Mouse (Mus musculus) intestine, embryonic 16.5 days (tissue): ENCODE measurements around the gene Islr2. TPM values are rescaled to one million over a fixed set of nuclear protein-coding genes. Genes with fewer than 3 reads are reported as not detected.
"Not testable (repeated sequence)": the region's sequence is repeated elsewhere in the genome, so short reads cannot be mapped to it uniquely, and the experiment has no call there.

Experiments
- ATAC-seq: fragments of 200-750 bp; cut with Nextera tagmentation; 2 replicates; pipeline ENCODE4 v1.8.0; 2017; ENCODE audit warnings: moderate TSS enrichment, moderate library complexity
- H3K27ac ChIP-seq: fragments of 300-500 bp; sonication (generic); 2 replicates; pipeline ENCODE4 v1.5.1; 2014; ENCODE audit warnings: mild to moderate bottlenecking, low read length
- H3K27me3 ChIP-seq: fragments of 300-500 bp; sonication (generic); replicated peaks from 2 replicates; pipeline ENCODE4 v1.6.1; 2014; ENCODE audit warnings: low read length, control low read depth, mixed read lengths; ENCODE audit not compliant: control insufficient read depth, insufficient read depth
- H3K36me3 ChIP-seq: fragments of 300-500 bp; sonication (generic); 2 replicates; pipeline ENCODE4 v1.6.1; 2014; ENCODE audit warnings: low read length, control low read depth; ENCODE audit not compliant: control insufficient read depth, insufficient read depth
- H3K4me1 ChIP-seq: fragments of 300-500 bp; sonication (generic); 2 replicates; pipeline ENCODE4 v1.6.1; 2014; ENCODE audit warnings: low read length, control low read depth, mixed read lengths; ENCODE audit not compliant: control insufficient read depth, insufficient read depth
- H3K4me2 ChIP-seq: fragments of 300-500 bp; sonication (generic); 2 replicates; pipeline ENCODE4 v1.6.1; 2014; ENCODE audit warnings: low read depth, low read length, control low read depth
- H3K4me3 ChIP-seq: fragments of 300-500 bp; sonication (generic); 2 replicates; pipeline ENCODE4 v1.5.1; 2014; ENCODE audit warnings: mild to moderate bottlenecking, low read length
- H3K9ac ChIP-seq: fragments of 300-500 bp; sonication (generic); 2 replicates; pipeline ENCODE4 v1.6.1; 2014; ENCODE audit warnings: low read depth, low read length
- H3K9me3 ChIP-seq: fragments of 300-500 bp; sonication (generic); 2 replicates; pipeline ENCODE4 v1.6.1; 2016; ENCODE audit warnings: low read length, control low read depth; ENCODE audit not compliant: control insufficient read depth
- WGBS: fragments of 180-500 bp; shearing (Covaris S2); extraction: QIAGEN DNeasy Blood & Tissue Kit; methylation state at CpG from one replicate; pipeline ENCODE4 v1.1.7; 2014; 5-methylcytosine and 5-hydroxymethylcytosine counted together
- polyA plus RNA-seq: library from polyadenylated mRNA; unstranded; fragments of >200 nt; fragmentation: Nextera tagmentation; extraction: Ambion mirVana; gene quantifications from 2 replicates; pipeline ENCODE4 v1.2.1, GENCODE M21; 2015

Gene Islr2
- 0.83 and 1.0 TPM in 2 replicates for polyA plus RNA-seq

DNA sequence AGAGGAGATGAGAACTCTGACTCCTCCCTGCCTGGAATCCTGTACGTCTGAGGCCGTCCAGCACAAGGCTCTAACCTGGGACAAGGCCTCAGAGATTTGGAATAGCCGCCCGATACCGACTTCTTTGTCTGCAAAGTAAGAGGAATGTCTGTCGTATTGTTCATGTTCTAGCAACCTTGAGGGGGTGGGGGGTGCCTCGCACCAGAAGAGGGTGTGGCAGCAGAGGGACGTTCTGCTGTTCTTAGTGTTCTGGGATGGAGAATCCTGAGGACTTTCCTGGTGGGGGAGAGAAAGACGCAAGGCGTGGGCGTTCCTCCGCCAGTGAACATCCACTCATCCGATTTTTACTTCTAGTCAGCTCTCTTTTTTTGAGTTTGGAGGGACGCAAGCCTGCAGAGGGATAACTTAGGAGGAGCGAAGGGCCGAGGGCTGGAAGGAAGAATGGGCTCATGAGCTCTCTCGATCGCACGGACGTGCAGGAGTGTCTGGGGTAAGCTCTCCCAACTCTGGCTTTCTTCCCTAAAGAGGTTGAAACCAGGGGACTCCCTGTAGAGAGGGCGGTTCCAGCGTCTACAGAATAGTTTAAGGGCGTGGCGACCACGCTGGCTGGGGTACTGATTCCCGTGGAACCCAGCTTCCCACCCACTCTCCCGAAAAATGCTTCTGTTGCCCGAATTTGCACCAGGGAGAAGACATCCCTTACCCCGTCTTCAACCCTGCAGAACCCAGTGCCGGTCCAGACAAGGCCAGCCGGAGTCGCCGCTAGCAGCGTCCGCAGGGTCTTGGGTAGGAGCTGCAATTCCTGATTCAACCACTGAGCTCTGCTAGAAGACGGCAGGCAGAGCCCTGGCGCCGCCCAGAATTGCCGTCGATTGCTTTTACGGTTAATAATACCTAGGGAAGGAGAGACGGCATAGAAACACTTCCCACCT, at the start of gene Islr2, which contains the start of gene Islr:
Gene Islr2 (minus strand): TSS at position 804 of the 932 bp plus-strand sequence.
Gene Islr (minus strand): TSS at position 791 of the 932 bp plus-strand sequence.
- peak within 1 kb of the TSS; percentile 53 for H3K4me3 ChIP-seq
- no peak within 1 kb of the TSS for H3K27ac ChIP-seq
- H3K27me3 ChIP-seq: peaks cover 55% of the 10 kb centered on the region
- H3K9ac ChIP-seq: peak within 1 kb of the TSS; percentile 64; the same call in 1 of the 2 replicates
- H3K36me3 ChIP-seq: no peaks in the 10 kb centered on the region
- peak; percentile 87 for ATAC-seq
- H3K4me1 ChIP-seq: peaks cover 15% of the 10 kb centered on the region
- peak within 1 kb of the TSS; percentile 71 for H3K4me2 ChIP-seq
- 2% methylated on average over 42 of the region's 42 CpGs for whole genome bisulfite sequencing
- no peaks in the 10 kb centered on the region for H3K9me3 ChIP-seq

DNA sequence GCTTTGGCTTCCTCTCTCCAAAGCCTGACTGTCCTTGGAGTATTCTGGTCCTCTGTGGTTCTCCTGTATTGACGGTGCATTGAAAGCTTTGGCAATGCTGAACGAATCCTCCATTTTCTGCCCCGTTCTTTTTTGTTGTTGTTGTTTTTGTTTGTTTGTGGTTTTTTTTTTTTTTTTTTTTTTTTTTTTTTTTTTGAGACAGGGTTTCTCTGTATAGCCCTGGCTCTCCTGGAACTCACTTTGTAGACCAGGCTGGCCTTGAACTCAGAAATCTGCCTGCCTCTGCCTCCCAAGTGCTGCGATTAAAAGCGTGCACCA, 49.6 kb upstream of the Islr2 start:
- H3K27me3 ChIP-seq, ATAC-seq, H3K4me1 ChIP-seq, H3K9me3 ChIP-seq, H3K36me3 ChIP-seq: not testable (repeated sequence)
- WGBS: 63% methylated on average over 5 of the region's 5 CpGs
- Histone ChIP-seq H3K9ac (peak overlapping the region; percentile 85), H3K4me2 (peak overlapping the region; percentile 89), H3K4me3 (peak overlapping the region; percentile 88), H3K27ac (peak overlapping the region; percentile 75)

DNA sequence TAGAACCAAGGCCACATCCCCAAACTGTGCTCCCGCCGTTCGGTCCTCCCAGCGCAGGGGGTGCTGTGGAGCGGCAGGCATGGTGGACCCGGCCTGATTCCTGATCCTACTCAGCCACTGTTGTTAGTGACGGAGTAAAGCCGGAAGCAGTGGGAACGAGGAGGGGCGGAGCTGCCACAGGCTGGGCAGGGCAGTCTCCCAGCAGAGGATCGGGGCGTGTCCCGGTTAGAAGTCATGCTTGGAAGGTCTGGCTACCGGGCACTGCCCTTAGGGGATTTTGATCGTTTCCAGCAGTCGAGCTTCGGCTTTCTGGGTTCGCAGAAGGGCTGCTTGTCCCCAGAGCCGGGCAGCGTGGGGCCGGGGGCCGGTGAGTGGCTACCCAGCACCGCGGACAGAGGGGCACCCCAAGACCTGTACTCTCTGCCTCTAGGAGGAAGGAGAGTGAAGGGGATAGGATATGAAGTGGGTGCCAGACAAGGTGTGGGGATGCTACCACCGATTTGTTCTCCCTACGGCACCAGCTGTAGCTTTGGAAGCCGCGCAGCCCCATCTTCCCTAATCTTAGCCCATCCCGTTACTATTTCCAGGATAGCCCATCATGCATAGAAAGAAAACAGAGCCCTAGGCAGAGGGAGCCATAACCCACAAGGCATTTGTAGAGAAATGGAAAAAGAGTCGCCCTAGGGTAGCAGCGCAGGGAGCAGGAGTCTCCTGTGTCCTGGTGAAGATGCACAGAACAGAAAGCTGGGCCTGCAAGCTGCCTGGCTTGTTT, 49.1 kb upstream of the Islr2 start, which contains the start of gene Stoml1:
Gene Stoml1 (plus strand): TSS at position 132 of the 772 bp plus-strand sequence.
- peaks cover 14% of the 10 kb centered on the region for H3K4me1 ChIP-seq
- no peaks in the 10 kb centered on the region for H3K27me3 ChIP-seq
- H3K4me3 ChIP-seq: peak within 1 kb of the TSS; percentile 88
- WGBS: 1% methylated on average over 31 of the region's 31 CpGs
- peak within 1 kb of the TSS; percentile 75 for H3K27ac ChIP-seq
- H3K9me3 ChIP-seq: no peaks in the 10 kb centered on the region
- H3K36me3 ChIP-seq: peaks cover 4% of the 10 kb centered on the region; the same call in 1 of the 2 replicates
- peak; percentile 97 for ATAC-seq
- H3K9ac ChIP-seq: peak within 1 kb of the TSS; percentile 85
- peak within 1 kb of the TSS; percentile 89 for H3K4me2 ChIP-seq

- not testable (repeated sequence) for ATAC-seq, H3K9me3 ChIP-seq
- WGBS: 88% methylated on average over 1 of the region's 1 CpGs
These were observed 46.6 kb upstream of the Islr2 start for GRCm38 (mm10) chr9:58250730-58251129.

GRCm38 (mm10) chr9:58250322-58250721, 46.2 kb upstream of the Islr2 start:
- H3K9ac ChIP-seq: peak overlapping the region; percentile 84
- peak overlapping the region; percentile 97 for H3K27ac ChIP-seq
- no peak for ATAC-seq
- H3K36me3 ChIP-seq: no peaks in the 10 kb centered on the region
- H3K4me1 ChIP-seq: peaks cover 23% of the 10 kb centered on the region
- peak overlapping the region; percentile 69 for H3K4me3 ChIP-seq
- no peaks in the 10 kb centered on the region for H3K9me3 ChIP-seq
- WGBS: 72% methylated on average over 8 of the region's 8 CpGs
- no peaks in the 10 kb centered on the region for H3K27me3 ChIP-seq
- H3K4me2 ChIP-seq: peak overlapping the region; percentile 76

More at GRCm38 (mm10) chr9:58250730-58251129, 46.6 kb upstream of the Islr2 start:
- not testable (repeated sequence) for H3K4me2 ChIP-seq, H3K27me3 ChIP-seq, H3K4me3 ChIP-seq, H3K9ac ChIP-seq, H3K36me3 ChIP-seq
- H3K4me1 ChIP-seq: peaks cover 23% of the 10 kb centered on the region
- H3K27ac ChIP-seq: peak overlapping the region; percentile 97; the same call in 1 of the 2 replicates

GRCm38 (mm10) chr9:58249592-58250192, 45.6 kb upstream of the Islr2 start, which contains the start of gene Pml:
Pml (minus strand) TSS chr9:58249786.
- peak; percentile 81 for ATAC-seq
- H3K4me1 ChIP-seq: peaks cover 23% of the 10 kb centered on the region
- 1% methylated on average over 16 of the region's 16 CpGs for WGBS

DNA sequence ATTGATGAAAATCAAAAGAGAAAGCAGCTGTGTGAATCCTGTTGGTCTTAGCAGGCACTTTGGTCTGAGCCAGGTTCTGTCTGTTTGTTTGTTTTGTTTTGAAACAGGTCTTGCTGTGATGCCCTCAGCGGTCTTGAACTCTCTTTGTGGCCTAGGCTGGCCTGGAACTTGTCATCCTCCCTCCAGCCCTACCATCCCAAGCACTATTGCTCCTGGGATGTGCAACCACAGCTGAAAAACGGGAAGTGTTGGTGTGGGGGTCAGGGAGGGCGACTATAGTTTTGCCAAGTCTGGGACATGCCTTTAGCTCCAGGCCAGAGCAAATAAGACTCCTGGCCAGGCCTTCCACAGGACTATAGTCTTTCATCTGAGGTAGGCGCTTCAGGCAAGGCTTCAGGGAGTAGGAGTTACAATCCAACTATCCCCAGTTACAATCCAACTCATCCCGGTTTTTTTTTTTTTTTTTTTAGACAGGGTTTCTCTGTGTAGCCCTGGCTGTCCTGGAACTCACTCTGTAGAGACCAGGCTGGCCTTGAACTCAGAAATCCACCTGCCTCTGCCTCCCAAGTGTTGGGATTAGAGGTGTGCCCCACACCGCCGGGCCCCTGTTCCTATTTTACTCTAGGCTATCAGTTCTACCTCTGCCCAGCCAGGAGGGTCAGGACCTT, 44.8 kb upstream of the Islr2 start:
- Histone ChIP-seq H3K4me2 (peak overlapping the region; percentile 76), H3K36me3 (no peaks in the 10 kb centered on the region), H3K27me3 (no peaks in the 10 kb centered on the region), H3K27ac (peak overlapping the region; percentile 97), H3K4me3 (peak overlapping the region; percentile 69), H3K4me1 (peaks cover 23% of the 10 kb centered on the region), H3K9ac (peak overlapping the region; percentile 84), H3K9me3 (no peaks in the 10 kb centered on the region)
- no peak for ATAC-seq
- 32% methylated on average over 7 of the region's 7 CpGs for WGBS

More at GRCm38 (mm10) chr9:58249592-58250192, 45.6 kb upstream of the Islr2 start, which contains the start of gene Pml:
- Histone ChIP-seq H3K36me3 (no peaks in the 10 kb centered on the region), H3K4me2 (peak within 1 kb of the TSS; percentile 76), H3K27me3 (no peaks in the 10 kb centered on the region), H3K9me3 (no peaks in the 10 kb centered on the region), H3K4me3 (peak within 1 kb of the TSS; percentile 69), H3K9ac (peak within 1 kb of the TSS; percentile 84), H3K27ac (peak within 1 kb of the TSS; percentile 97)

- WGBS: 16% methylated on average over 25 of the region's 25 CpGs
- H3K9me3 ChIP-seq: no peaks in the 10 kb centered on the region
- no peaks in the 10 kb centered on the region for H3K27me3 ChIP-seq
- peaks cover 35% of the 10 kb centered on the region for H3K4me1 ChIP-seq
- peak overlapping the region; percentile 62; the same call in 1 of the 2 replicates for H3K27ac ChIP-seq
- peak overlapping the region; percentile 37 for H3K4me3 ChIP-seq
- peak overlapping the region; percentile 68 for H3K9ac ChIP-seq
- peak overlapping the region; percentile 61 for H3K4me2 ChIP-seq
- ATAC-seq: peak; percentile 62
- H3K36me3 ChIP-seq: no peaks in the 10 kb centered on the region
These were observed 43.1 kb upstream of the Islr2 start for GRCm38 (mm10) chr9:58247064-58247759.
